Mouse (Mus musculus) bone marrow macrophage, adult 2 months (primary cell): ENCODE measurements around the gene Shld1. TPM values are rescaled to one million over a fixed set of nuclear protein-coding genes. Genes with fewer than 3 reads are reported as not detected.
A peak's percentile ranks its signal among the peaks of the same experiment; 100 is the strongest.

Experiments used
- H3K27ac ChIP-seq: 2 replicates; pipeline ENCODE4 v1.5.1; 2012; ENCODE audit warnings: low read depth, low read length; ENCODE audit not compliant: insufficient read depth
- H3K4me1 ChIP-seq: 2 replicates; pipeline ENCODE4 v1.6.1; 2012; ENCODE audit warnings: low read length; ENCODE audit not compliant: control insufficient read depth, insufficient read depth
- H3K4me3 ChIP-seq: 2 replicates; pipeline ENCODE4 v1.5.1; 2012; ENCODE audit warnings: mild to moderate bottlenecking, low read length, moderate library complexity; ENCODE audit not compliant: insufficient read depth
- CTCF ChIP-seq: IDR thresholded peaks from 2 replicates; pipeline ENCODE4 v1.5.1; 2012; ENCODE audit warnings: low read depth, mild to moderate bottlenecking, low read length, moderate library complexity
- POLR2A ChIP-seq: IDR thresholded peaks from 2 replicates; pipeline ENCODE4 v1.6.1; 2012; ENCODE audit warnings: mild to moderate bottlenecking, low read depth, low read length, borderline replicate concordance
- polyA plus RNA-seq: library from polyadenylated mRNA; stranded (reverse); fragments of >200 nt; gene quantifications from 2 replicates; pipeline ENCODE4 v1.2.4, GENCODE M21; 2012; ENCODE audit not compliant: missing spikeins, insufficient read depth, insufficient read length

The Shld1 gene
- polyA plus RNA-seq, result 14.5 and 15.9 TPM in 2 replicates

GRCm38 (mm10) chr2:132686756-132687737 lies at the start of gene Shld1:
Gene Shld1 (plus strand): TSS chr2:132686931.
- TF ChIP-seq POLR2A (no peak), CTCF (no peak)
- H3K27ac ChIP-seq, result peak within 1 kb of the TSS; percentile 47
- H3K4me1 ChIP-seq, result peaks cover 26% of the 10 kb centered on the region
- H3K4me3 ChIP-seq, result peak within 1 kb of the TSS; percentile 48

- H3K27ac ChIP-seq, result no peak overlapping the region
- TF ChIP-seq POLR2A (no peak), CTCF (no peak)
- peaks cover 7% of the 10 kb centered on the region for H3K4me1 ChIP-seq
- H3K4me3 ChIP-seq, result no peak overlapping the region
These were observed 48.4 kb upstream of the Shld1 start for GRCm38 (mm10) chr2:132638306-132638705.

GRCm38 (mm10) chr2:132639337-132639736 lies 47.4 kb upstream of the Shld1 start:
- no peak for TF ChIP-seq CTCF
- TF ChIP-seq POLR2A, result no peak
- H3K27ac ChIP-seq, result no peak overlapping the region
- H3K4me1 ChIP-seq, result peaks cover 9% of the 10 kb centered on the region
- H3K4me3 ChIP-seq, result no peak overlapping the region

GRCm38 (mm10) chr2:132641196-132641595 lies 45.5 kb upstream of the Shld1 start:
- Histone ChIP-seq H3K4me3 (no peak overlapping the region), H3K27ac (no peak overlapping the region), H3K4me1 (peaks cover 9% of the 10 kb centered on the region)
- TF ChIP-seq POLR2A (no peak), CTCF (no peak)

- peaks cover 4% of the 10 kb centered on the region for H3K4me1 ChIP-seq
- no peak for TF ChIP-seq CTCF
- TF ChIP-seq POLR2A, result no peak
- no peak overlapping the region for H3K4me3 ChIP-seq
- H3K27ac ChIP-seq, result no peak overlapping the region
These were observed 43.6 kb upstream of the Shld1 start for GRCm38 (mm10) chr2:132643161-132643560.

GRCm38 (mm10) chr2:132646856-132647745 lies 39.6 kb upstream of the Shld1 start:
- H3K4me3 ChIP-seq, result no peak overlapping the region
- no peak overlapping the region for H3K27ac ChIP-seq
- H3K4me1 ChIP-seq, result peaks cover 4% of the 10 kb centered on the region
- TF ChIP-seq CTCF, result no peak
- TF ChIP-seq POLR2A, result no peak

- H3K4me3 ChIP-seq, result no peak overlapping the region
- H3K4me1 ChIP-seq, result no peaks in the 10 kb centered on the region
- no peak overlapping the region for H3K27ac ChIP-seq
- no peak for TF ChIP-seq POLR2A
These were observed 37.3 kb upstream of the Shld1 start for GRCm38 (mm10) chr2:132649352-132649870.

GRCm38 (mm10) chr2:132650546-132650945 lies 36.2 kb upstream of the Shld1 start:
- H3K27ac ChIP-seq, result no peak overlapping the region
- TF ChIP-seq POLR2A (no peak), CTCF (no peak)
- no peak overlapping the region for H3K4me3 ChIP-seq
- no peaks in the 10 kb centered on the region for H3K4me1 ChIP-seq

GRCm38 (mm10) chr2:132652476-132652875 lies 34.3 kb upstream of the Shld1 start:
- H3K27ac ChIP-seq, result no peak overlapping the region
- H3K4me3 ChIP-seq, result no peak overlapping the region
- no peak for TF ChIP-seq POLR2A
- no peak for TF ChIP-seq CTCF
- H3K4me1 ChIP-seq, result no peaks in the 10 kb centered on the region

GRCm38 (mm10) chr2:132654834-132655495 lies 31.8 kb upstream of the Shld1 start:
- no peak overlapping the region for H3K4me3 ChIP-seq
- no peak for TF ChIP-seq POLR2A
- no peak for TF ChIP-seq CTCF
- no peak overlapping the region for H3K27ac ChIP-seq
- H3K4me1 ChIP-seq, result peaks cover 7% of the 10 kb centered on the region
